Mouse (Mus musculus) megakaryocyte progenitor cell, adult 5-6 weeks (primary cell): Measurements from ENCODE around the gene Olfr171. TPM values are rescaled to one million over a fixed set of nuclear protein-coding genes. Genes with fewer than 3 reads are reported as not detected.
"Not testable (repeated sequence)": the region's sequence is repeated elsewhere in the genome, so short reads cannot be mapped to it uniquely, and the experiment has no call there.

ENCODE experiments used
- ATAC-seq: replicated peaks from 2 replicates; pipeline ENCODE4 v1.8.0; 2016; ENCODE audit warnings: mild to moderate bottlenecking, moderate TSS enrichment, inconsistent platforms; ENCODE audit not compliant: poor library complexity
- total RNA-seq, 2 experiments: library from RNA; stranded (forward) in 1 of 2; stranded (reverse) in 1 of 2; fragments of 157-497, 149-512 nt in 1 of 2; fragments of 200-1000 nt in 1 of 2; gene quantifications; 2 replicates each; pipeline versions ENCODE4 v1.2.3 to v1.2.4; 2015 to 2017

Olfr171 gene
- not detected in 2 replicates for total RNA-seq (2015)
- total RNA-seq (2017) = not detected in 2 replicates

GRCm38 (mm10) chr16:19629816-19630215, at the start of gene Olfr171:
TSS of gene Olfr171 (minus strand) at chr16:19629916.
- ATAC-seq = no peak

DNA sequence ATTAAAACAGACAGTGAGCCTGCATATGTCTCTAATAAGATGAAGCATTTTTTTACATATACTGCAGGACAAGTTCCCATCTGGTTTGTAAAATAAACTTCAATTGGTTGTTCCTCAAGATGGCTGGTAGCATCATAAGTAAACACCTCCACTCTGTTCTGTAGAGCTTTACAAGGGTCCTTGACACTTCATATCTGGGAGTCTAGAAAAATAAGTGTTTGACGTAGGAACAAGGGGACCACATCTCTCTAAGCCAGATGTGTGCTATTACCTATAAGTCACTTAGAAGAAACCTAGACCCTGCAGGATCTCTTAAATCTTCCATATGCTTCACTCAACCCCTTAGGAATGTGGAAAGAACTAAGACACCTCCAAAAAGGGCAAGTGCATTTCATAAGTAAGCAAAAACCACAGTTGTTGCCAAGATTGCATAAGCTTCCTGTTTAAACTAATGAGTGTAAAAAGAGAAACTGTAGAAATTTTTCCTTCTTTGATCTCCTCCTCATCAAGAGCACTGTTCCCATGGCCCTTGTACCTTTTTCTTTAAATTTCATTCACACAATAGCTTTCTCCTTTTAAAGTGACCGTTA, 41.1 kb upstream of the Olfr171 start:
- ATAC-seq = peak; percentile 92

DNA sequence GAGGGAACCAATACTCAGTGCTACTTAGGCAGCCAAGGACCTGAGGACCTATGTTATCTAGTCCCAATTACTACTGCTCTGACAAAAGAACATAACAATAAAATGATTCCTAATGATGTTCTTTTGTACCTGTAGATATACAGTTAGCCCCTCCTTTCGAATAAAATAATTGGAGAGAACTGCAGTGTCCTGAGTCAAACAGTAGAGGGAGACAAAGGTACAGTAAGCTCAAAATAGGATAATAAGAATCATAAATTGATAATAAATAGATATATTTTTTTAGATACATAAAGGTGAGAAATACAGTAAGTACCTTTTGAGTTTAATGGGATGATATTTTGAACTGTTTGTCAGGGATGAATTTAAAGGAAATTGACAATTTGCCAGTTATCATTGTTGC, 36.6 kb upstream of the Olfr171 start:
- peak; percentile 70 for ATAC-seq

GRCm38 (mm10) chr16:19611782-19612181, 17.9 kb downstream of the Olfr171 start, which contains the start of gene Olfr170:
TSS of gene Olfr170 (minus strand) at chr16:19611882.
- ATAC-seq = not testable (repeated sequence)

- ATAC-seq = no peak
Measured at GRCm38 (mm10) chr16:19603166-19603565, 26.6 kb downstream of the Olfr171 start.

Other genes starting within 250 kb of the Olfr171 start
- not detected in 2 replicates for gene Olfr165, start 206.8 kb downstream of the Olfr171 start, total RNA-seq (2015)
- gene Olfr165, start 206.8 kb downstream of the Olfr171 start, total RNA-seq (2017) = not detected in 2 replicates
- gene Olfr166, start 146.2 kb downstream of the Olfr171 start, total RNA-seq (2015) = not detected in 2 replicates
- gene Olfr166, start 146.2 kb downstream of the Olfr171 start, total RNA-seq (2017) = not detected in 2 replicates
- not detected in 2 replicates for gene Olfr167, start 107.7 kb downstream of the Olfr171 start, total RNA-seq (2015)
- gene Olfr167, start 107.7 kb downstream of the Olfr171 start, total RNA-seq (2017) = not detected in 2 replicates
- gene Olfr168, start 94.4 kb downstream of the Olfr171 start, total RNA-seq (2015) = not detected in 2 replicates
- not detected in 2 replicates for gene Olfr168, start 94.4 kb downstream of the Olfr171 start, total RNA-seq (2017)
- not detected in 2 replicates for gene Olfr169, start 58.1 kb downstream of the Olfr171 start, total RNA-seq (2015)
- not detected in 2 replicates for gene Olfr169, start 58.1 kb downstream of the Olfr171 start, total RNA-seq (2017)
- not detected in 2 replicates for gene Olfr170, start 18.0 kb downstream of the Olfr171 start, total RNA-seq (2015)
- not detected in 2 replicates for gene Olfr170, start 18.0 kb downstream of the Olfr171 start, total RNA-seq (2017)
- gene Lamp3, start 76.5 kb upstream of the Olfr171 start, total RNA-seq (2015) = not detected in 2 replicates
- 0.04 TPM in 1 of 2 replicates, not detected in the other for gene Lamp3, start 76.5 kb upstream of the Olfr171 start, total RNA-seq (2017)
- 39.6 and 43.7 TPM in 2 replicates for gene B3gnt5, start 130.3 kb upstream of the Olfr171 start, total RNA-seq (2015)
- 30.9 and 39.3 TPM in 2 replicates for gene B3gnt5, start 130.3 kb upstream of the Olfr171 start, total RNA-seq (2017)